ENCODE assay signal across 27 mouse cellular contexts in genomic region chr5:43996162-43996561, GRCm38 (mm10). TPM values are rescaled to one million over a fixed set of nuclear protein-coding genes. Genes with fewer than 3 reads are reported as not detected.
DNase-seq lines count a peak whose midpoint lies in the region; ATAC-seq lines count a peak whose summit lies in the region.
"Had no signal": no experiment of that assay in that cellular context is flagged by ENCODE, and none has a peak within 500 bp of the region (broad histone marks: within the 10 kb centered on the region; RNA-seq: fewer than 3 reads in every experiment).

No protein-coding gene starts in this region.

- H3K36me3 ChIP-seq in splenic B cell, adult 2 months (ENCODE audit: control insufficient read depth, insufficient read depth, low read length, poor library complexity, severe bottlenecking), result no peaks in the 10 kb centered on the region
- H3K36me3 ChIP-seq in hindbrain, embryonic 14.5 days (replicated peaks; ENCODE audit: control insufficient read depth, insufficient read depth), result peaks cover 1% of the 10 kb centered on the region
- H3K36me3 ChIP-seq: heart, embryonic 12.5 days; heart, embryonic 15.5 days; intestine, embryonic 15.5 days had no signal

- WGBS in hindbrain, embryonic 14.5 days, result 91% methylated on average over 4 of the region's 4 CpGs

- peak; percentile 12 to 16 for DNase-seq in spleen, postnatal 36 days (ENCODE audit: low spot score in 2 of 2)
- no peak for DNase-seq in spleen, adult 12 weeks (ENCODE audit: low spot score)
- peak; percentile 43 for DNase-seq in splenic B cell, adult 2 months (ENCODE audit: low read depth, low spot score)
- no peak for DNase-seq in hindbrain, embryonic 14.5 days (ENCODE audit: low spot score)
- DNase-seq in natural killer cell, adult 2 months (ENCODE audit: low spot score in 2 of 2), result no peak
- DNase-seq: adrenal gland, adult 2 months; adrenal gland, postnatal 14 days; cerebellum, adult 11 months; cerebellum, adult 8-10 months; cerebellum, postnatal 10 days; cerebellum, postnatal 36 days; gastrocnemius, postnatal 10 days; gastrocnemius, postnatal 36 days; heart, adult 11 months; heart, postnatal 10 days; heart, postnatal 36 days had no signal

- H3K9ac ChIP-seq in hindbrain, embryonic 14.5 days, result no peak overlapping the region
- H3K9ac ChIP-seq: forebrain, embryonic 13.5 days; heart, embryonic 12.5 days; heart, embryonic 15.5 days; hindbrain, embryonic 12.5 days; intestine, embryonic 15.5 days had no signal

- H3K9me3 ChIP-seq in hindbrain, embryonic 14.5 days (ENCODE audit: control insufficient read depth, low read length), result no peaks in the 10 kb centered on the region
- H3K9me3 ChIP-seq: forebrain, embryonic 10.5 days; forebrain, embryonic 13.5 days; heart, embryonic 12.5 days; heart, embryonic 15.5 days; hindbrain, embryonic 12.5 days; intestine, embryonic 15.5 days had no signal

- no peaks in the 10 kb centered on the region for H3K4me1 ChIP-seq in hindbrain, embryonic 14.5 days (replicated peaks; ENCODE audit: control insufficient read depth, insufficient read depth, low read length)
- H3K4me1 ChIP-seq: forebrain, embryonic 10.5 days; forebrain, embryonic 13.5 days; heart, embryonic 12.5 days; heart, embryonic 15.5 days; hindbrain, embryonic 12.5 days; intestine, embryonic 15.5 days had no signal

- no peak overlapping the region for H3K4me3 ChIP-seq in hindbrain, embryonic 14.5 days (replicated peaks; ENCODE audit: low read length)
- H3K4me3 ChIP-seq: forebrain, embryonic 10.5 days; forebrain, embryonic 13.5 days; heart, embryonic 12.5 days; heart, embryonic 15.5 days; hindbrain, embryonic 12.5 days; intestine, embryonic 15.5 days had no signal

- peak; percentile 69 to 72 for ATAC-seq in hematopoietic stem cell, adult 5-6 weeks (replicated peaks in 1 of 2; ENCODE audit: insufficient read depth in 1 of 2, low FRiP score in 2 of 2, low TSS enrichment in 1 of 2, low read depth in 1 of 2, poor library complexity in 2 of 2, severe bottlenecking in 2 of 2)
- ATAC-seq in hindbrain, embryonic 14.5 days (ENCODE audit: low FRiP score), result no peak
- ATAC-seq: CD4-positive, CD25-positive, alpha-beta regulatory T cell, adult 4 months; forebrain, embryonic 13.5 days; forebrain, embryonic 16.5 days; hindbrain, embryonic 16.5 days; intestine, embryonic 15.5 days had no signal

- H3K27me3 ChIP-seq in splenic B cell, adult 2 months (ENCODE audit: control insufficient read depth, insufficient read depth, low read length, poor library complexity, severe bottlenecking), result no peaks in the 10 kb centered on the region
- no peaks in the 10 kb centered on the region for H3K27me3 ChIP-seq in hindbrain, embryonic 14.5 days (ENCODE audit: control insufficient read depth, insufficient read depth, low read length)
- H3K27me3 ChIP-seq: forebrain, embryonic 13.5 days; heart, embryonic 12.5 days; heart, embryonic 15.5 days; hindbrain, embryonic 12.5 days; intestine, embryonic 15.5 days had no signal

- H3K27ac ChIP-seq in hindbrain, embryonic 14.5 days, result no peak overlapping the region
- H3K27ac ChIP-seq: forebrain, embryonic 10.5 days; forebrain, embryonic 13.5 days; heart, embryonic 15.5 days; hindbrain, embryonic 12.5 days; intestine, embryonic 15.5 days had no signal

- H3K4me2 ChIP-seq in hindbrain, embryonic 14.5 days (replicated peaks), result no peak overlapping the region
- H3K4me2 ChIP-seq: forebrain, embryonic 13.5 days; heart, embryonic 12.5 days; heart, embryonic 15.5 days; hindbrain, embryonic 12.5 days; intestine, embryonic 15.5 days had no signal

RNA-seq across cellular contexts. Expression of gene Fgfbp1, which starts 14.6 kb away (rescaled TPM):
- not detected in 2 replicates for total RNA-seq in hematopoietic stem cell, adult 5-6 weeks (2017)
- polyA plus RNA-seq in hindbrain, embryonic 14.5 days (2014; fragmentation: Nextera tagmentation; extraction: Ambion mirVana), result 5.5 and 5.8 TPM in 2 replicates
- total RNA-seq: adrenal gland, adult 2 months; adrenal gland, postnatal 14 days; gastrocnemius, postnatal 10 days; heart, postnatal 36 days; MEL had no signal
- polyA plus RNA-seq: adrenal gland, adult 2 months; CD4-positive, CD25-positive, alpha-beta regulatory T cell, adult 4 months; heart, embryonic 12.5 days had no signal

Comparison
In these comparisons a context has a peak if more than half of its experiments do, and no peak if none do; other contexts are left out.
1. DNase-seq: peak in spleen, postnatal 36 days (2 of 2) and splenic B cell, adult 2 months (single experiment); none in spleen, adult 12 weeks (single experiment), hindbrain, embryonic 14.5 days (single experiment) and natural killer cell, adult 2 months (0 of 2).